Mouse (Mus musculus): ENCODE results near the gene AC131692.1. TPM values are rescaled to one million over a fixed set of nuclear protein-coding genes. Genes with fewer than 3 reads are reported as not detected.

The AC131692.1 gene
- polyA plus RNA-seq, 1 experiment from 2014 or later: not detected

GRCm38 (mm10) chr19:6140374-6140677 is 46.1 kb downstream of the AC131692.1 start:
- 6% methylated on average over 16 of the region's 16 CpGs for whole genome bisulfite sequencing (ENCODE audit: insufficient replicate concordance)
- H3K27ac ChIP-seq (ENCODE audit: low read depth): peak overlapping the region; percentile 94
- H3K9me3 ChIP-seq (ENCODE audit: low read length): no peaks in the 10 kb centered on the region
- peaks cover 8% of the 10 kb centered on the region for H3K4me1 ChIP-seq (ENCODE audit: insufficient read depth)
- ATAC-seq (no peak; the same call in 1 of the 2 replicates), DNase-seq (no peak)
- 0 out of 2 replicates have a peak, but pooled peaks cover 7% of the 10 kb centered on the region for H3K36me3 ChIP-seq (replicated peaks; ENCODE audit: insufficient read depth, low read length)
- H3K9ac ChIP-seq (replicated peaks): peak overlapping the region; percentile 75
- no peak for TF ChIP-seq CTCF (IDR thresholded peaks at IDR 0.05; ENCODE audit: low read depth)
- TF ChIP-seq EP300 (IDR thresholded peaks at IDR 0.05; ENCODE audit: low read depth): no peak
- H3K4me2 ChIP-seq (ENCODE audit: low read depth, low read length): peak overlapping the region; percentile 83
- no peaks in the 10 kb centered on the region for H3K27me3 ChIP-seq (ENCODE audit: insufficient read depth, low read length)
- H3K4me3 ChIP-seq (ENCODE audit: low read depth, low read length): peak overlapping the region; percentile 57

- peak within 1 kb of the TSS; percentile 57 for H3K4me3 ChIP-seq (ENCODE audit: low read depth, low read length)
- H3K27me3 ChIP-seq (ENCODE audit: insufficient read depth, low read length): no peaks in the 10 kb centered on the region
- H3K36me3 ChIP-seq (replicated peaks; ENCODE audit: insufficient read depth, low read length): 0 out of 2 replicates have a peak, but pooled peaks cover 4% of the 10 kb centered on the region
- TF ChIP-seq CTCF (IDR thresholded peaks at IDR 0.05; ENCODE audit: low read depth) (peak; percentile 91), EP300 (IDR thresholded peaks at IDR 0.05; ENCODE audit: low read depth) (0 out of 2 replicates have a peak, but pooled peaks have one; percentile 74)
- no peaks in the 10 kb centered on the region for H3K9me3 ChIP-seq (ENCODE audit: low read length)
- peaks cover 8% of the 10 kb centered on the region for H3K4me1 ChIP-seq (ENCODE audit: insufficient read depth)
- peak within 1 kb of the TSS; percentile 75 for H3K9ac ChIP-seq (replicated peaks)
- peak within 1 kb of the TSS; percentile 94 for H3K27ac ChIP-seq (ENCODE audit: low read depth)
- peak within 1 kb of the TSS; percentile 83 for H3K4me2 ChIP-seq (ENCODE audit: low read depth, low read length)
- peak; percentile 94 for DNase-seq
- peak; percentile 94 for ATAC-seq
- WGBS (ENCODE audit: insufficient replicate concordance): under 1% methylated on average over 47 of the region's 68 CpGs
Measured at GRCm38 (mm10) chr19:6140678-6141393, 46.6 kb downstream of the AC131692.1 start, which contains the start of gene Batf2. Gene Batf2 (plus strand): TSS chr19:6140983.

- H3K4me3 ChIP-seq (ENCODE audit: low read depth, low read length): peak within 1 kb of the TSS; percentile 57
- H3K9me3 ChIP-seq (ENCODE audit: low read length): no peaks in the 10 kb centered on the region
- H3K36me3 ChIP-seq (replicated peaks; ENCODE audit: insufficient read depth, low read length): 0 out of 2 replicates have a peak, but pooled peaks cover under 1% of the 10 kb centered on the region
- TF ChIP-seq CTCF (IDR thresholded peaks at IDR 0.05; ENCODE audit: low read depth) (peak; percentile 70), EP300 (IDR thresholded peaks at IDR 0.05; ENCODE audit: low read depth) (peak; percentile 58; the same call in 1 of the 2 replicates)
- 1% methylated on average over 15 of the region's 15 CpGs for WGBS (ENCODE audit: insufficient replicate concordance)
- DNase-seq (peak; percentile 84), ATAC-seq (peak; percentile 76)
- peak within 1 kb of the TSS; percentile 75 for H3K9ac ChIP-seq (replicated peaks)
- H3K4me1 ChIP-seq (ENCODE audit: insufficient read depth): peaks cover 8% of the 10 kb centered on the region
- H3K27ac ChIP-seq (ENCODE audit: low read depth): peak within 1 kb of the TSS; percentile 94
- H3K4me2 ChIP-seq (ENCODE audit: low read depth, low read length): peak within 1 kb of the TSS; percentile 83
- no peaks in the 10 kb centered on the region for H3K27me3 ChIP-seq (ENCODE audit: insufficient read depth, low read length)
Measured at GRCm38 (mm10) chr19:6141394-6141749, 47.2 kb downstream of the AC131692.1 start, which contains the start of gene Arl2. Gene Arl2 (minus strand): TSS chr19:6141548.

GRCm38 (mm10) chr19:6144842-6145241 is 50.6 kb downstream of the AC131692.1 start:
- ATAC-seq: no peak
- DNase-seq: no peak
- Histone ChIP-seq H3K9ac (replicated peaks) (no peak overlapping the region), H3K9me3 (ENCODE audit: low read length) (no peaks in the 10 kb centered on the region), H3K27ac (ENCODE audit: low read depth) (no peak overlapping the region), H3K4me2 (ENCODE audit: low read depth, low read length) (no peak overlapping the region), H3K27me3 (ENCODE audit: insufficient read depth, low read length) (no peaks in the 10 kb centered on the region), H3K36me3 (replicated peaks; ENCODE audit: insufficient read depth, low read length) (no peaks in the 10 kb centered on the region), H3K4me1 (ENCODE audit: insufficient read depth) (peaks cover 6% of the 10 kb centered on the region), H3K4me3 (ENCODE audit: low read depth, low read length) (no peak overlapping the region)
- 75% methylated on average over 5 of the region's 5 CpGs for WGBS (ENCODE audit: insufficient replicate concordance)
- no peak for TF ChIP-seq EP300 (IDR thresholded peaks at IDR 0.05; ENCODE audit: low read depth)
- TF ChIP-seq CTCF (IDR thresholded peaks at IDR 0.05; ENCODE audit: low read depth): no peak

Small RNAs within 50 kb of the gene (microRNA-seq; reads per million reads assigned to microRNA genes)
- 4.5 reads per million, percentile 6 among the genes with 10 or more reads in this experiment for gene Mir6988

Other genes with a start within 250 kb of the AC131692.1 start
- 8.5 and 9.0 TPM in 2 replicates for gene Frmd8, start 219.1 kb upstream of the AC131692.1 start, polyA plus RNA-seq (2015; fragmentation: Nextera tagmentation; extraction: Ambion mirVana)
- gene Slc25a45, start 216.6 kb upstream of the AC131692.1 start, polyA plus RNA-seq (2015; fragmentation: Nextera tagmentation; extraction: Ambion mirVana): 8.4 and 9.1 TPM in 2 replicates
- 1.5 and 1.7 TPM in 2 replicates for gene Tigd3, start 200.3 kb upstream of the AC131692.1 start, polyA plus RNA-seq (2015; fragmentation: Nextera tagmentation; extraction: Ambion mirVana)
- gene Dpf2, start 181.4 kb upstream of the AC131692.1 start, polyA plus RNA-seq (2015; fragmentation: Nextera tagmentation; extraction: Ambion mirVana): 28.1 and 32.6 TPM in 2 replicates
- gene Cdc42ep2, start 169.6 kb upstream of the AC131692.1 start, polyA plus RNA-seq (2015; fragmentation: Nextera tagmentation; extraction: Ambion mirVana): 3.0 TPM in 2 replicates
- gene Pola2, start 130.2 kb upstream of the AC131692.1 start, polyA plus RNA-seq (2015; fragmentation: Nextera tagmentation; extraction: Ambion mirVana): 19.2 and 21.5 TPM in 2 replicates
- gene Slc22a20, start 108.3 kb upstream of the AC131692.1 start, polyA plus RNA-seq (2015; fragmentation: Nextera tagmentation; extraction: Ambion mirVana): 0.09 TPM in 1 of 2 replicates, not detected in the other
- 6.8 and 7.2 TPM in 2 replicates for gene Capn1, start 78.5 kb upstream of the AC131692.1 start, polyA plus RNA-seq (2015; fragmentation: Nextera tagmentation; extraction: Ambion mirVana)
- 12.4 and 15.4 TPM in 2 replicates for gene Syvn1, start 47.8 kb upstream of the AC131692.1 start, polyA plus RNA-seq (2015; fragmentation: Nextera tagmentation; extraction: Ambion mirVana)
- gene Mrpl49, start 36.6 kb upstream of the AC131692.1 start, polyA plus RNA-seq (2015; fragmentation: Nextera tagmentation; extraction: Ambion mirVana): 28.2 and 29.6 TPM in 2 replicates
- 781 and 784 TPM in 2 replicates for gene Fau, start 36.6 kb upstream of the AC131692.1 start, polyA plus RNA-seq (2015; fragmentation: Nextera tagmentation; extraction: Ambion mirVana)
- 30.2 and 35.8 TPM in 2 replicates for gene Znhit2, start 33.2 kb upstream of the AC131692.1 start, polyA plus RNA-seq (2015; fragmentation: Nextera tagmentation; extraction: Ambion mirVana)
- gene Tm7sf2, start 26.0 kb upstream of the AC131692.1 start, polyA plus RNA-seq (2015; fragmentation: Nextera tagmentation; extraction: Ambion mirVana): 42.6 and 44.1 TPM in 2 replicates
- gene Vps51, start 17.2 kb upstream of the AC131692.1 start, polyA plus RNA-seq (2015; fragmentation: Nextera tagmentation; extraction: Ambion mirVana): 17.5 and 20.7 TPM in 2 replicates
- gene Tmem262, start 14.4 kb upstream of the AC131692.1 start, polyA plus RNA-seq (2015; fragmentation: Nextera tagmentation; extraction: Ambion mirVana): not detected in 2 replicates
- 0.32 and 0.72 TPM in 2 replicates for gene Gm28374, start 12.2 kb upstream of the AC131692.1 start, polyA plus RNA-seq (2015; fragmentation: Nextera tagmentation; extraction: Ambion mirVana)
- 16.9 and 19.9 TPM in 2 replicates for gene Zfpl1, start 9.5 kb upstream of the AC131692.1 start, polyA plus RNA-seq (2015; fragmentation: Nextera tagmentation; extraction: Ambion mirVana)
- gene Cdca5, start 9.4 kb upstream of the AC131692.1 start, polyA plus RNA-seq (2015; fragmentation: Nextera tagmentation; extraction: Ambion mirVana): 13.5 and 15.0 TPM in 2 replicates
- gene Naaladl1, start 11.4 kb downstream of the AC131692.1 start, polyA plus RNA-seq (2015; fragmentation: Nextera tagmentation; extraction: Ambion mirVana): 0.46 and 0.63 TPM in 2 replicates
- gene Sac3d1, start 24.2 kb downstream of the AC131692.1 start, polyA plus RNA-seq (2015; fragmentation: Nextera tagmentation; extraction: Ambion mirVana): 15.0 and 15.6 TPM in 2 replicates
- 38.6 and 41.6 TPM in 2 replicates for gene Snx15, start 33.9 kb downstream of the AC131692.1 start, polyA plus RNA-seq (2015; fragmentation: Nextera tagmentation; extraction: Ambion mirVana)
- 0.59 and 1.1 TPM in 2 replicates for gene Batf2, start 46.6 kb downstream of the AC131692.1 start, polyA plus RNA-seq (2015; fragmentation: Nextera tagmentation; extraction: Ambion mirVana)
- gene Arl2, start 47.1 kb downstream of the AC131692.1 start, polyA plus RNA-seq (2015; fragmentation: Nextera tagmentation; extraction: Ambion mirVana): 16.7 and 20.5 TPM in 2 replicates
- gene Majin, start 90.0 kb downstream of the AC131692.1 start, polyA plus RNA-seq (2015; fragmentation: Nextera tagmentation; extraction: Ambion mirVana): not detected in 2 replicates
- not detected in 2 replicates for gene Gpha2, start 132.0 kb downstream of the AC131692.1 start, polyA plus RNA-seq (2015; fragmentation: Nextera tagmentation; extraction: Ambion mirVana)
- 3.2 and 3.8 TPM in 2 replicates for gene Ppp2r5b, start 141.5 kb downstream of the AC131692.1 start, polyA plus RNA-seq (2015; fragmentation: Nextera tagmentation; extraction: Ambion mirVana)
- gene Atg2a, start 147.2 kb downstream of the AC131692.1 start, polyA plus RNA-seq (2015; fragmentation: Nextera tagmentation; extraction: Ambion mirVana): 3.4 and 3.8 TPM in 2 replicates
- 36.4 and 36.9 TPM in 2 replicates for gene Ehd1, start 182.3 kb downstream of the AC131692.1 start, polyA plus RNA-seq (2015; fragmentation: Nextera tagmentation; extraction: Ambion mirVana)
- gene Cdc42bpg, start 212.0 kb downstream of the AC131692.1 start, polyA plus RNA-seq (2015; fragmentation: Nextera tagmentation; extraction: Ambion mirVana): 0.27 and 0.35 TPM in 2 replicates
- gene Men1, start 240.6 kb downstream of the AC131692.1 start, polyA plus RNA-seq (2015; fragmentation: Nextera tagmentation; extraction: Ambion mirVana): 10.0 and 11.1 TPM in 2 replicates
- gene Map4k2, start 246.7 kb downstream of the AC131692.1 start, polyA plus RNA-seq (2015; fragmentation: Nextera tagmentation; extraction: Ambion mirVana): 5.6 and 5.7 TPM in 2 replicates

Data from liver, postnatal 0 days (tissue).